In the genomic region with DNA sequence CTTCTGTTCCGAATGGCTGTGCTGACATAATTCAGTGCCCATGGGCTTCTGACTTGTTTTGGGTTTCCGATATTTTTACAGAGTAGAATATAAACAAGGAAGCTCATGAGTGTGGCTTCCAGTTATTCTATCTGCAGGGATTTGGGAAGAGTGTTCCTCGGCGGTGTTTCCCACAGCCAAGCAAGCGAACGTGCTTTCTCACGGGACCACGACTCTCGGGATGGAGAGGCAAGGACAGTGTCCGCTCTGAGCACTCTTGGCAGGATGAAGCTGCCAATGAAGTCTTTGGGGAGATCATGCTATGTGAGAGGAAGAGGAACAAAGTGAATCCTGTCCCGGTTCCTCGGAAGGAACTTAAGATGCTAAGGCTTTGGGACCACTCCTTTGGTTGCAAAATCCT, we compare ENCODE assay signal across 21 mouse cellular contexts.
A peak's percentile ranks its signal among the peaks of the same experiment; 100 is the strongest.
DNase-seq lines count a peak whose midpoint lies in the region; ATAC-seq lines count a peak whose summit lies in the region.
"Had no signal": no experiment of that assay in that cellular context is flagged by ENCODE, and none has a peak within 500 bp of the region (broad histone marks: within the 10 kb centered on the region; RNA-seq: fewer than 3 reads in every experiment).

No protein-coding gene starts in this region.

- WGBS in heart, embryonic 12.5 days: 74% methylated on average over 12 of the region's 12 CpGs
- 65% methylated on average over 12 of the region's 12 CpGs for WGBS in lung, embryonic 15.5 days
- WGBS in hindbrain, embryonic 16.5 days: 78% methylated on average over 12 of the region's 12 CpGs

- no peaks in the 10 kb centered on the region for H3K9me3 ChIP-seq in heart, embryonic 12.5 days (replicated peaks)
- H3K9me3 ChIP-seq in lung, embryonic 15.5 days: no peaks in the 10 kb centered on the region
- H3K9me3 ChIP-seq in hindbrain, embryonic 16.5 days (ENCODE audit: control insufficient read depth, low read length): no peaks in the 10 kb centered on the region
- H3K9me3 ChIP-seq: forebrain, embryonic 12.5 days; heart, embryonic 13.5 days; hindbrain, embryonic 10.5 days; limb, embryonic 12.5 days; liver, embryonic 12.5 days; midbrain, embryonic 15.5 days had no signal

- H3K27me3 ChIP-seq in heart, embryonic 12.5 days (replicated peaks): no peaks in the 10 kb centered on the region
- no peaks in the 10 kb centered on the region for H3K27me3 ChIP-seq in lung, embryonic 15.5 days
- H3K27me3 ChIP-seq in hindbrain, embryonic 16.5 days (replicated peaks; ENCODE audit: control insufficient read depth, insufficient read depth, low read length): no peaks in the 10 kb centered on the region
- H3K27me3 ChIP-seq: CH12.LX; forebrain, embryonic 12.5 days; heart, embryonic 13.5 days; limb, embryonic 12.5 days; liver, embryonic 12.5 days; midbrain, embryonic 15.5 days had no signal

- DNase-seq in heart, adult 11 months: peak; percentile 98
- DNase-seq in lung, postnatal 25 days (ENCODE audit: low spot score): no peak
- peak; percentile 24 to 33 for DNase-seq in heart, postnatal 10 days
- DNase-seq in urinary bladder, adult 18-20 months (ENCODE audit: low spot score in 2 of 2): no peak
- DNase-seq: adrenal gland, postnatal 36 days; cerebellum, adult 18-20 months; cerebellum, postnatal 36 days; kidney, adult 8-10 months; lung, embryonic 14.5 days; thymus, postnatal 25 days had no signal

- no peak for ATAC-seq in heart, embryonic 12.5 days (ENCODE audit: insufficient number of reproducible peaks, low FRiP score)
- no peak for ATAC-seq in lung, embryonic 15.5 days (ENCODE audit: borderline replicate concordance, extremely low read depth, low FRiP score, low TSS enrichment)
- ATAC-seq in hindbrain, embryonic 16.5 days: no peak
- ATAC-seq: liver, embryonic 12.5 days; midbrain, embryonic 15.5 days had no signal

- no peaks in the 10 kb centered on the region for H3K4me1 ChIP-seq in heart, embryonic 12.5 days (replicated peaks)
- H3K4me1 ChIP-seq in lung, embryonic 15.5 days: peaks cover 14% of the 10 kb centered on the region; the same call in 1 of the 2 replicates
- no peaks in the 10 kb centered on the region for H3K4me1 ChIP-seq in hindbrain, embryonic 16.5 days (ENCODE audit: control insufficient read depth, insufficient read depth, low read depth, low read length)
- H3K4me1 ChIP-seq: forebrain, embryonic 12.5 days; heart, embryonic 13.5 days; hindbrain, embryonic 10.5 days; limb, embryonic 12.5 days; liver, embryonic 12.5 days; midbrain, embryonic 15.5 days had no signal

- no peak overlapping the region for H3K9ac ChIP-seq in heart, embryonic 12.5 days
- H3K9ac ChIP-seq in lung, embryonic 15.5 days: no peak overlapping the region
- H3K9ac ChIP-seq in hindbrain, embryonic 16.5 days (ENCODE audit: low read depth, low read length): no peak overlapping the region
- H3K9ac ChIP-seq: forebrain, embryonic 12.5 days; heart, embryonic 13.5 days; limb, embryonic 12.5 days; liver, embryonic 12.5 days; lung, embryonic 14.5 days; midbrain, embryonic 15.5 days had no signal

- no peaks in the 10 kb centered on the region for H3K36me3 ChIP-seq in heart, embryonic 12.5 days
- H3K36me3 ChIP-seq in lung, embryonic 15.5 days: no peaks in the 10 kb centered on the region
- H3K36me3 ChIP-seq in hindbrain, embryonic 16.5 days (ENCODE audit: control insufficient read depth, insufficient read depth, low read length): no peaks in the 10 kb centered on the region
- H3K36me3 ChIP-seq: forebrain, embryonic 12.5 days; heart, embryonic 13.5 days; hindbrain, embryonic 10.5 days; limb, embryonic 12.5 days; liver, embryonic 12.5 days; midbrain, embryonic 15.5 days had no signal

- no peak overlapping the region for H3K4me2 ChIP-seq in heart, embryonic 12.5 days
- no peak overlapping the region for H3K4me2 ChIP-seq in lung, embryonic 15.5 days
- no peak overlapping the region for H3K4me2 ChIP-seq in hindbrain, embryonic 16.5 days (ENCODE audit: low read length)
- H3K4me2 ChIP-seq: forebrain, embryonic 12.5 days; heart, embryonic 13.5 days; limb, embryonic 12.5 days; liver, embryonic 12.5 days; lung, embryonic 14.5 days; midbrain, embryonic 15.5 days had no signal

- intact Hi-C loops in heart, postnatal 10 days (cut with DNase I): no loop called here

- H3K27ac ChIP-seq in heart, embryonic 12.5 days (ENCODE audit: poor library complexity, severe bottlenecking): no peak overlapping the region
- H3K27ac ChIP-seq in lung, embryonic 15.5 days: peak overlapping the region; percentile 20; the same call in 1 of the 2 replicates
- H3K27ac ChIP-seq in hindbrain, embryonic 16.5 days (ENCODE audit: low read depth, low read length): no peak overlapping the region
- H3K27ac ChIP-seq: forebrain, embryonic 12.5 days; heart, embryonic 13.5 days; hindbrain, embryonic 10.5 days; limb, embryonic 12.5 days; liver, embryonic 12.5 days; midbrain, embryonic 15.5 days had no signal

- H3K4me3 ChIP-seq in heart, embryonic 12.5 days: no peak overlapping the region
- H3K4me3 ChIP-seq in lung, embryonic 15.5 days: no peak overlapping the region
- no peak overlapping the region for H3K4me3 ChIP-seq in hindbrain, embryonic 16.5 days (ENCODE audit: low read length)
- H3K4me3 ChIP-seq: forebrain, embryonic 12.5 days; heart, embryonic 13.5 days; hindbrain, embryonic 10.5 days; limb, embryonic 12.5 days; liver, embryonic 12.5 days; midbrain, embryonic 15.5 days; myocyte had no signal

Comparison
In these comparisons a context has a peak if more than half of its experiments do, and no peak if none do; other contexts are left out.
1. DNase-seq: peak in heart, adult 11 months (single experiment) and heart, postnatal 10 days (2 of 2); none in lung, postnatal 25 days (single experiment) and urinary bladder, adult 18-20 months (0 of 2).